Mouse (Mus musculus): ENCODE data around the gene Hdac9.
"Not testable (repeated sequence)": the region's sequence is repeated elsewhere in the genome, so short reads cannot be mapped to it uniquely, and the experiment has no call there.

Hdac9 gene

DNA sequence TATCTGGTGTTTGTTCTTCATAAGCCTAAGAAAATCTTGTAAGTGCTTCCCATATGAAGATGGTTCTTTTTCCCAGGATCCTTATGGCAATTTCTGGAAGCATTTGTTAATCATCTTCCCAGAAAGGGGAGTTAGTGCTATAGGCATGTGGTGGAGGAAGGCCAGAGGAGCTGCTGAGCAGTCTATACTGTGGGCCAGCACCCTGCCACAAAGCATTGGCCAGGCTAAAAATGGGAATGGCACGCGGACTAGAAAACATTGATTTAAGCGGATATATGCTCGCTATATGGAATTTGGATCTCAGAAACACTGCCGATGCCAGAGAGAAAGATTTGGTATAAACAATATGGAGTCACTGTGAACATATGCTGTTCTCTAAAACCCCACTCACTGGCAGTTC lies 435.2 kb downstream of the Hdac9 start:
- DNase-seq, result no peak

DNA sequence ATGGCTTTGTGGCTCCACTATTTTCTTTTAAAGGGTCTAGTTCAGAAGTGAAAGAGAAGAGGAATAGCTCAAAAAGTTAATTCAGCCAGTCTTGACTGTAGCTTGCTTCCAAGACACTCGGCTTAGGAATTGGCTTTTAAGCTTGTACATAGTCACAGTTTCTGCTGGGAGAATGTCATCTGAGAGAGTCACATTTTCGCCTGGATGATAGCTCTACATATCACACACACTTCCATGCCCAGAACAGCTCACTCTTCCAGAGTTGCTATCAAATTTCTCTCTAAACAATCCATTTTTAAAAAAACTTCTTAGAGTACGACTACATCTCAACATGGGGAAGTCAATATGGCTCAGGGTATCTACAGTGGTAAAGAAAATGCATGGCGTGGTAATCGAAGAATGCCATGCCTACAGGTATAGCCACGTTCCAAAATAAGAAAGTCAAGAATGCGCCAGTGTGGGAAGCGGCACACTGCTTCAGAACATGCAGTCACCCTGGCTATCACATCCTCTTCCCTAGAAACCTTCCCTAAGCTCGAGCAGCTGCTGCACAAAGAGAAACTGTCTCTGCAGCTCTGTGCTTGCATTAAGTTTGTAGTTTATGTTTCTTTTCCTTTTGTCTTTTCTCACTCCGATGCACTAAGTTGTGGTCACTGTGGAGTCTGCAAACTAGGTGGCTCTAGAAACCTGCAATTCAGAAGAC lies 443.8 kb downstream of the Hdac9 start:
- no peak for DNase-seq

DNA sequence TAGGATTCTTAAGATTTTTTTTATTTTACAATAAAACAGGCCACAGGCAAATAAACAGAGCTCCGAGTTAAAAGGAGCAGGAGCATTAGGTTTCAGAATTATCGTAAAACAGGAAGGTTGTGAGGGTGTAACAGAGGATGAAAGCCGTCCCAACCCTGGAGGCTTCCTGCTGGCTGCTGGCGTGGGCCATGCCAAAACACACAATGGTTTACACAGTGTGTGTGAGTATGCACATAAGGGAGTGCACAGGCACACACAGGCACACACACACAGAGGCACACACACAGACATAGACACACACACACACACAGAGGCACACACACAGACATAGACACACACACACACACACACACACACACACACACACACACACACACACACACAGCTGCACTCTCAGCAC lies 444.4 kb downstream of the Hdac9 start:
- no peak for DNase-seq

DNA sequence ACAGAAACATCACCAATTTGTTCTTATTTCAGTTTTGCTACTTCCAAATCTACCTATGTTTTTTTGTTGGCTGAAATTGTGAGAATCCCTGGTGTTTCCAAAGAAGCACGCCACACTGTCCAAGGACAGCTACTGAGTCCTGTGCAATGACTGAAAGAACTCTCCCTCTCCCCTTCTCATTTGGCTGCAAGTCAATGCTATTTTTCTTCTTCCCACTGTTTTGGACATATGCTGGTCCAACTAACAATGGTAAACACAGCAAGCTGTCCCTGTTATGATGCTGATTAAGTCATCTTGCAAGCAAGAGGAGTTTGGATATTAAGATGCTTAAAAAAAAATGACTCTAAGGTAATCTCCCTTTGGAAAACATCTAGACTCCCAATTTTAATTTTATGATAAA lies 455.2 kb downstream of the Hdac9 start:
- no peak for DNase-seq

DNA sequence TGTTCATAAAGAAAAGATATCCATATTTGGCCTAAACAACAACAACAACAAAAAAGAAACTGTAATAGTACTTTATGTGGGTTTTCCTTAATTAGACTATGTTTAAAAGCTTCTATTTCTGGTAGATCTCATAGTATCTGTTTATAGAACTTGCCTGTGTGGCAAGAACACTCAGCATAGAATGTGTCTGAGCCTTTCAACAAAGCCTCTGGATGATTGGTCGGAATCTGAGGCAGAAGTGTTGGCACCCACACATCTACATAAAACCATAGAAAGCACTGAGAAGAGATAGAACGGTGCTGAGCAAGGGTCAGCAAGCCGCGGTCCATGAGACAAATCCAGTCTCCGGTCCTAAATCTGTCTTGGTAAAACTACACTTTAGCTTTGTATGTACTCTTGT lies 464.3 kb downstream of the Hdac9 start:
- DNase-seq, result no peak

DNA sequence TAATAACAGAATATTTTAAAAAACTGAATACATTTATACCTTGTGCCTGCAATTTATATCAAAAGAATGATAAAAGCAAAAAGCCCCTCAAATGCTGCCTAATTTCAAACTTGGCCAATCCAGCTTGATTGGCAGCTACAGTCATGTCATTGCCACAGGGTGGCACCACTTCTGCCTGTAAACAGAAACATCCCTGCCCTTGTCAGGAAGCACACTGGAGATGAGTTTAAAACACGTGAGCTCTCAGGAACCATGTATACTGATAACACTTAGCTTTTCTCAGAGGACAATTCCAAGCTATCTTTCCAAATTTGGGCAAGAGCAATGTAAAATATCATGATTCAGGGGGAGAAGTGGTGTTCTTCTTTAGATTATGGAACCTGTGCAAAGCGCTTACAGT lies 465.7 kb downstream of the Hdac9 start:
- no peak for DNase-seq

DNA sequence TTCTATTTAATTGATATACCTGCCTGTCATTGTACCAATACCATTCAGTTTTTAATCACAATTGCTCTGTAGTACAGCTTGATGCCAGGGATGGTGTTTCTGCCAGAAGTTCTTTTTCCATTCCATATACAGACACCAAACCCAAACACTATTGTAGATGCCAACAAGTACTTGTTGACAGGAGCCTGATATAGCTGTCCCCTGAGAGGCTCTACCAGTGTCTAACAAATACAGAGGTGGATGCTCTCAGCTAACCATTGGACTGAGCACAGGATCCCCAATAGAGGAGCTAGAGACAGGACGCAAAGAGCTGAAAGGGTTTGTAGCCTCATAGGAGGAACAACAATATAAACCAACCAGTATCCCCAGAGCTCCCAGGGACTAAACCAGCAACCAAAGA lies 472.2 kb downstream of the Hdac9 start:
- not testable (repeated sequence) for DNase-seq

DNA sequence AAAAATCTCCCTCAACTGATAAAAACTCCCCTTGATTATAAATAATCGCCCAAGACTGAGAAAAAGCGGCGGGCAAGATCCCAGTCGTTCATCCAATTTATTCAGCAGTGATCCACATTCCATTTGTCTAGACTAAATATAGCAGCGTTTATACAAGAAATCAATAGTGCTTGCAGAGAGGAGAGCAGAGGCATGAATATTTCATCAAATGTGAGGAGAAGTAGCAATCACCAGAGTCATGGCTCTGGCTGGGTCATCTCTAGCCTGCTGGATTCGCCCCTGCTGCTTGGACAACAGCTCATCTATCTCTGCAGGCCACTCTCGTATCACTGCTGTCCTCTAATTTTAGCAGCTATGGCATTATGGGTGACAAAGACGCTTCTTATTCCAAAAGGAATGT lies 476.0 kb downstream of the Hdac9 start:
- DNase-seq, result no peak

DNA sequence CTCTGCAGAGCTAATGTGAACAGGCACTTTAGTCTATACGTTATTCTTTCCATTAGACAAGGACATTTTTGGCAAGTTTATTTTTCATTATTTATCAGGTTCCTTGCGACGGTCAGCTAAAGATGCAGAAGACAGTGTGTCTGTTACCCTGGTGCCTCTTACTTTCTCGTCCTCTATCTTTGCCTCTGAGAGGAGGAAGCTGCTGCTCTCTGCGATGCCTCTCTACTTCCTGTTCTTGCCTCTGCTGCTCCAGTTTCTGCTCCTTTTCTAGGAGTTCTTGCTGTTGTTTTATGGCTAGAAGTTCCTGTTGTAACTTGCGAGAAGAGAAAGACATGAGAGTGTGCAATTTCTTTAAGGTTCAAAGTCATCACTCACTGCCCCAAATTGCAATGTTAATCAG lies 484.0 kb downstream of the Hdac9 start:
- no peak for DNase-seq

DNA sequence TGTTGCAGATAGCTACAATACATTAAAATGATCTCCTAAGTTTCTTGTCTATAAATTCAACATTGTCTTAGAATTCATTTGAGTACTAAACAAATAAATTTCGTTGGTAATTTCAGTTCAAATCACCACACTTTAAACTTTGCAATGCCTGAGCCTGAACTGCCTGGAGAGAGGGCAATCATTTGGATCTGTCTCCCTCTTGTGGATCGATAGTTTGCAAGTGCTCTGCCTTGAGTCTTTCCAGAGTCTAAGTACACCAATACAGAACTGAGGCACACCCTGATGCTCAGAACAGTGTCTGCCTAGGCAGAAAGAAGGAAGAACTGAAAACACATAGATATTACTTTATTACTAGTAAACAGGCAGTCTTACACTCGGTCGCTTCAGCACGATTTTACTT lies 484.4 kb downstream of the Hdac9 start:
- DNase-seq, result no peak

DNA sequence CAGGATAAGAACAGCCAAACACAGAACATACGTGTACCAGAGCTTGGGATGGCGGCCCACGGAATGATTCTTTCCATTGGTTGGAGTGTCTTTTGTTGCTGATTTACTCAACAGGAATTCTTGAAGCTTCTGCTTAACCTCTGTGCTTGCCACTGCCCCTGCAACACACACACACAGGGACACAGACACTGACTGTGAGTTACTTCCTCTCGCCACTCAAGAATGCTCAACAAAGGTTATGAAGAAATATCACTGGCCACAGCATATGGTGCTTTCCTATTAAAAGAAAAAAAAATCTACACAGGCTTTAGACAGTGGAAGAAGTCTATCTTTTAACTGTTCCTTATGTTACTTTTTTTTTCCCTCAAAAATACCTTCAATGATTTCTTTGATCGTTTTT lies 485.1 kb downstream of the Hdac9 start:
- DNase-seq, result no peak

DNA sequence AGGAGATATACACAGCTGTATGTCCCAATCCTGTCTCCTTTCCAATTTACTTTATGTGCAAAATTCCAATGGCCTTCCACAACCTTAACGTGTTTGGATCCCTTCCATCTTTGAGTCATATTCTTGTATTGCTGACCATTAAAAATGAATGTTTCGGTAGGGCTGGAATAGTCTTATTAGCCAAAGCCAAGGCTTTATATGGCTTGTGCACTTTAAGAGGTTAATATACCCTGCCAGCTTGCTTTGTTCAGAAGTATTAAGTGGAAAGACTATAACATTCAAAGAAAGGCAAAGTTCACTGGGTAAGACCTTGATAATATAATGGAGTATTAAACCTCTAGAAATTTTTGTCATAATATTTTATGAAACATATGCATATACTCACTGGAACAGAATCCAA lies 491.4 kb downstream of the Hdac9 start:
- no peak for DNase-seq

DNA sequence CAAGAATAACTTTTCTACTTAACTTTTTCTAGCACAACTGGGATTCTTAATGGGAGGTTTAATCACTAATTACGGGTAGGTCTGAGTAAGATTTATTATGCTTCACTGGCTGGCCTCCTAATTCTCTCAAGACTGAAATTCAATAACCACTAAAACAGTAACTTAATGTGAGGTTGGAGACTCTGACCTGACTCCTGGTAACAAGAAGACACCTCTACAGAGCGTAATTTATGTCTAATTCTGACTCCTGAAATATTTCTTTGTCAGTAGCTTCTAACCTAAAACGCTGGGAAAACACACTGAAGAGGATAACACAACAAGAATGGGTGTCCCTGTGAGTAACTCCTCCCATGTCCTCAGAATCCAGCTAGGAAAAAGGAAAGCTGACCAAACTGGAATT lies 508.8 kb downstream of the Hdac9 start:
- DNase-seq, result no peak

DNA sequence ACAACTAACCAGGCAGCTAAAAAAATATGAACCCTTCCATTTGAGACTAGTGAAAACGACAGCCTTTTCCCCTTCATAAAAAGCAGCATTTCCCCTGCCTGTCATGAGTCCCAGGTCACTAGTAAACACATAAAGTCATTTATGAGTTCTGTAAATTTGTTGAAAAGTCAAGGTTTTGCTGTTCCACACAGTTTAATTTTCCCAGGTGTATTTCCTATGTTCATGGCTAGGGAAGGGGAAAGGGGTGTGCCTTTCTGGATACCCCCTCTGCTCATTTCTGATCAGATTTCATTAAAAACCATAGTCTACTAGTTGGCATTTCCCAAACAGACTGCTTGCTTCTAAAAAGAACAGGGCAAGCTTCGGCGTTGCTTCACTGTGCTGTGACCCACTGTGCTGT lies 509.8 kb downstream of the Hdac9 start:
- DNase-seq, result no peak

DNA sequence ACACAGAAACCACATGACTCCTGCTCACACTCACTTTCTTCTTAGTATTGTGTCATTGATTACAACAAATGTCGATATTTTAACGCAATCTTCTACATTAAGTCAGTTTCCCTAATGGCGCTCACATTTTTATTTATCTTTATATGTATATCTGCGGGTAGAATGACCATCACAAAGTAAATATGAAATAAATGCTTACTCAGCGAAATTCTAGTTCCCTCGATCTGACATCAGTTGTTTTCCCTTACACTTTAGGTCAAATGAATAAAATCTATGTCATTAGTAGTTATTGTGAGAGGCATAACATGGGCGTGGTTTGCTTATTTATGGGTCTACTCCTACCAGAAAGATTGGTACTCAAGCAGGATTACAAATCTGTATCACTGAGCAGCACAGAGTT lies 514.8 kb downstream of the Hdac9 start:
- DNase-seq, result no peak

DNA sequence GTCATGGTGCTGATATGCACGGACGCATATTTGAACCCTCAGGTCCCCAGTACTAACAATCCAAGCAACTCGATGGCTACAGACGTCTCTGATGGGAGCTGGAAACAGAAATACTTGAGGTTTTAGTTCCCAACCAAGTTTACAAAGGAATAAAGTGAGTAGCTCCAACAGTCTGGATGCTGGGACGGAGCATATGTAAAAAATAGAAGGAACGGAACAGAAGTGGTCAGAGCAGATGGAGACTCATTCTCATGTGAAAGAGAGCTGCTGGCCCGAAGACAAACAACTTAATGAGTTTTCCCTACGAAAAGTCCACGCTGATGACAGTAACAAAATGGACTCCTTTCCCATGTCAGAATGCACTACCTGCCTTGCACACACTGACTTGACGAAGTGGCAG lies 518.3 kb downstream of the Hdac9 start:
- DNase-seq, result no peak

DNA sequence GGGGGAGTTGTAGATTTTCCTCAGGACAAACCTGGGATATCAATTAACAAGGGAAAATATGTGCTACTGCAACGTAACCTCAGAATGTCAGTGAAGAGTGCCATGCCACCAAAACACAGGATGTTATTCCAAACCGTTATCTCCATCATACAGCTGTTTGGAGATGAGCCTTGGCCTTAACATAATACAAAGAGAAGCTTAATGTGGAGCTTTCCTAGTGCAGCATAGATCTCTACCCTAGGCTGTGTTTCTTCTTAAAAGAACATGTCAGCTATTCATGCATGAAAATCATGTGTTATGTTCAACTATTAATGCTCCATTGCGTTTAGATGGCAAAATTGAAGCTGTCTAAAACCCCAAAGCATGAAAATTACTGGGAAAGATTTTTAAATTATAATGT lies 522.6 kb downstream of the Hdac9 start:
- DNase-seq, result no peak

DNA sequence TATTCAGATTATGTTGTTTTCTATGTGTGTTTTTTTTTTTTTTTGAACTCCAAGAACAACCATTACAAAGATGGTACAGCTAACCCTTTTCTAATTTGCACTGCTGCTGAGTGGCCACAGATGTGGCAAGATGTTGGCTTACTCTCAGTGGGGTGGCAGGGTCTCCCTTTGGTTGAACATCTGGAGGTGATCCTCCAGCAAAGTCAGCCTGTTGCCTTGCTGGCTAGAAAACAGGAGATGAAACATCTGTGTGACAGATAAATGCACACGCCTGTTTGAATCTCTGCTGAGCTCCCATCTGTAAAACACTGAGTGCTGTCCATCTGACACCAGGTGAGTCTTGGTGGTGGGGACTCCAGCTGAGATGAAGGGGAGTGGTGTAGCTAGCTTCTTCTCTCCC lies 537.2 kb downstream of the Hdac9 start:
- no peak for DNase-seq

DNA sequence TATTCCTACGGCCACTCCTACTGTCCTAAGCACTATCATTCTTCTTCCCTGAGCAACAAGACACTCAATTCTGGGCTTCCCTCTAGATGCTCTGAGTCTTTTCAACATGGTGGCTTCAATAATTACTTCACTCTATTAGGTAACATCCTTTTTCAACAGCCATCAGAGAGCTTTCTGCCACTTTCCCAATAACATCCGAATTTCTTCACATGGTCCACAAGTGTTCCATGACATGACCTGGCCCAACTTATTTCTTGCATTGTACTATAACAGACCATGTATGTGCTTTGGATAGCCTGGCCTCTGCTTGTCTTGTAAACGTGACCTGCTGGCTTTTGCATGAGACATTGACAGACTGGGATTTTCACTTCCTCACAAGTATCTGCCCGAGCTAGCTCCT lies 538.3 kb downstream of the Hdac9 start:
- no peak for DNase-seq

DNA sequence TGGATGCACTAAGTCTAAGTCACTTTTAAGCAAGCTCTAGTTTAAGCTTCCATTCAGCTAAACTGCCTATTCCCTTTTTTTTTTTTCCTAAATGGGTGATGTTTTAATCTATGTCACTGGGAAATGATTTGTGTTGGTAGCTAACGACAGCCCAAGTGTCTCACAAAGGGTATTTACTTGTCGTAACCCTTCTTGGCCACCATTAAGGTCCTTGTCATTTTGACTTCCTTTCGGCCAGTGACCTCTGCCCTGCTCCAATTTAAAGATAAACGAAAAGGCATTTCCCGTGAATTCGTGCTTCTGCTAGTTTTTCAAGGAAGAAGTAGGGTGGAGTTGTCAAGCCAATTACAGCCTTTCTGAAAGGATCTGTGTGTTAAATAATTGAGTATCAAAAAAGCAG lies 565.0 kb downstream of the Hdac9 start:
- DNase-seq, result no peak

DNA sequence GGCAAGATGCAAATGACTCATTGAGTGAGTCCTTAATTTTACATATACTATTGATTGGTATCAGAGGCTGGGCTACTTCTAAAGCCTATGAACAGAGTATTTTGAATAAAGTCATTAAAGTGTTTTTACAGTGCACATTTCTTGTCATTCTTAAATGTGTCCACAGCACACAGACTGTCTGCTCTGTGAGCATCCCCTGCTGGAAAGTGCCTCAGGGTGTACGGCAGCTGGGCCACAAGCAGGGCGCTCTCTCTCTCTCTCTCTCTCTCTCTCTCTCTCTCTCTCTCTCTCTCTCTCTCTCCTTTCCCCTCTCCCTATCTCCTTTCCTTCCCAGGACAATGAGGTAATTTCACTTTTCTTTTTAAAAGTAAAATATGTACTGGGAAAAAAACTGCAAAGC lies 569.4 kb downstream of the Hdac9 start:
- DNase-seq, result no peak

DNA sequence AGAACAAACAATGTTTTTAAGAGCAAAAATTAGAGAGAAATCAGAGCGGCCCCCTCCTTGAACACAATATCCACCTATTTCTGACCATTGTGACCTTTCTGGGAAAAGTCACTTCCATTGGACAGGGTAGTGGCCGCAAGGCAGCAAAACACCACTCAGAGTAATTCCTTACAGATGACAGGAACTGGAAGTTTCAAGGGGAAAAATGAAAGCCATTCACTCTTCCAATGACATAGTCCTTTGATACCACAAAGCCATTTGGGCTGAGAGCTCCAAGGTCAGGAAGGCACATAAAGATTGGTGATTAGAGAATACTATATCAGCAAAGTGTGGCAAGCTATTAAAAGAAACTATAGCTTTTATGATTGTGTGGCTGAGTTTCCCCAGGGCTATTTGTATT lies 574.1 kb downstream of the Hdac9 start:
- no peak for DNase-seq

DNA sequence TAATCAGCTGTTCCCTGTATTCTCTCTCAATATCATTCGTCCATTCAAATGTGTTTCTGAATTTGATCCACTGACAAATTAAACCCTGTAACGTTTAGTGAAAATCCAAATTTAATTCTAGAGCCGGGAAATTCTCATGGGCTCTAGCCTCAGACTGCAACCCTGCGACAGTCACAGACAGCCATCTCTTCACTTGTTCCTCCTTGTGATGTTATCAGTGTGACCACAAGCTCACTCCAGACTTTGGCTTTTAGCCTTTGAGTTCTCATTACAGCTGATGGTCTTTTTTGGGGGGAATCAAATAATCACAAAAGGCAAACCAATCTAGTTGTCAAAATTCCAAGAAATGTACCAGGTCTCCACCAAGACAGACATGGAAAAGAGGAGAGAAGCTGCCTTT lies 578.0 kb downstream of the Hdac9 start:
- no peak for DNase-seq

DNA sequence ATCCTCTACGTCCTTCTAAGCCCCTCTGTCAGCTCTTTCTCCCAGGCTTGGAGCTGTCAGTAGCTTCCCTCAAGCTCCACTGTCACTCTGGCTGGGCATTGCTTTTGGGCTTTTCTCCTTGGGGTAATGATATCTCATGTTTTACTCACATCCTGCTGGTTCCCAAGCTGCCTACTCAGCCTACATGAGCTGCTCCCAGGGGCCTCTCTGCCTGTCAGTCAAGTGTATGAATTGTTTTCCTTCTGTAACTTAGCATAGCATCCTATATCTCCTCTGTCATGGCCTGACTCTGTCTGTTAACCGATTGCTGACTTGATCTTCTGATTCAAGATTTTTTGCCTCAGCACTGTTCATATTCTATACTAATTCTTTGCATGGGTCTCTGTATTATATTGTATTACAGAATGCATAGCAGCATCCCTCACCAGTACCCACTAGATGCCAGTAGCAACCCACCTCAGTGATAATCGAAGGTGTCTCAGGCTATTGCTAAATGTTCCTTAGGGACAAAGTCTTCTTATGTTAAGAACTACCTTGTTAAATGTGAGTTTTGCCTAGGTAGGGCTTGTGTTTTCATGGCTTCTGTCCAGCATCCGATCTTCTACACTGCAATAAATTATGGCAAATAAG lies 582.3 kb downstream of the Hdac9 start:
- no peak for DNase-seq

DNA sequence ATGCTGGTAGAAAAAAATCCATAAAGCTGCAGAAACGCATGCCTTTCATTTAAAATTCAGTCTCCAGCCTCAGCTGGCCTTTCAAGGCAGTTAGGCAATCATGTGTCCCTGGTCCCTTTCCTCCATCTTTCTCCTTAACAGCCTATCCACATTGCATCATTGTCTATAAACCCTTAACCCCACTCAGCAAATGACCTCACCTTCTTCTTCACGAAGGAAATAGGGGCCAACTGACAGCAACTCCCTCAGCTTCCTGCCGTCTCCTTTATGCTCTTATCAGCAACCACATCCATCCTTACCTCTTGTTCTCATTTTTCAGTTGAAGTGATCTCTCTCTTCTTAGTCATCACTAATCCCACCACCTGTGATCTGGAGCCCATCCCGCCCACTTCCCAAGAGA lies 584.0 kb downstream of the Hdac9 start:
- DNase-seq, result no peak
